Mouse (Mus musculus) T-cell, adult 2 months (primary cell): Measurements from ENCODE around the gene Rcor3.

Experiments
- DNase-seq: peaks from one replicate; pipeline ENCODE4 v3.0.0; 2022; ENCODE audit warnings: low spot score

Gene Rcor3

GRCm38 (mm10) chr1:192070618-192071051 lies 67.2 kb downstream of the Rcor3 start:
- no peak for DNase-seq

DNA sequence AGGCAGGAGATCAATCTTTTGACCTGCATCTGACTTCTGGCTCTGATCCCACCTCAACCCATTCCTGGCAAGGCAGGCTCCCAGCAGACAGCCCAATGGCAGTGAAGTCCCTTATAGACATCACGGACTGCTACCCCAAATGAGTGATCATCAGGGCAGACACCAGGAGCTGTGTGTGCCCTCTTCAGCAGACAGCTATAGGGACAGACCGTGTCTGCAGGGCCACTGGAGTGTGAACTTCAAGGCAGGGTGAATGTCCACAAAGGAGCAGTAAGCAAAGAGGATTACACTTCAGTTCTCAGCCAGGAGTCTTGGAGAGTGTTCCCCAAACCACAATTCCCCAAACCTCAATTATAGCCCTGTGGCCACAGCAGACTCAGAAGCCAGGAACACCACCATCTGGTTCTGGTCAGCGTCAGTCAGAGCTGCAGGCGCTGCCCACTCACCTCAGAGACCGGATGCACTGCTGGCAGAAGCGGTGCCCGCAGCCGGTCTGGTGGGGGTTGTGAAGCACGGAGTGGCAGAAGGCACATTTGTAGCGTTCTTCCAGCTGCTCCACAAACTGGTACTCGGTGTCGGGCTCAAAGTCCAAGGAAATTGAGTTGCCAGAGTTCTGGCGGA lies 67.8 kb downstream of the Rcor3 start:
- no peak for DNase-seq

DNA sequence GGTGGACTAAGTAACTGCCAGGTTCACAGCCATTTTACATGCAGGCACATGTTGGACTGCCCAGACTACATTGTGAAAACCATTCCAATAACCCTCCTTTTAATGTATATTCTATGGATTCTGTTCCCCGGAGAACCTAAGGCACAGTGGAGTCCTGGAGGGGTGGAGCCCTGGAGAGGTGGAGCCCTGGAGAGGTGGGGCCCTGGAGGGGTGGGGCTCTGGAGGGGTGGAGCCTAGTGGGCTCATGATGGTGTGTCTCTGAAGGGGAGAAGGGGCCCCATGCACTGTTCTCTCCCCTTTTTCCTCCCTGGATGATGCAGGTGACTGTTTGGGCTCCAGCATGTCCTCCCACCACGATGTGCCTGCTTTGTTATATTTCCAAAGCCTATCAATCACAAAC lies 69.7 kb downstream of the Rcor3 start:
- no peak for DNase-seq

DNA sequence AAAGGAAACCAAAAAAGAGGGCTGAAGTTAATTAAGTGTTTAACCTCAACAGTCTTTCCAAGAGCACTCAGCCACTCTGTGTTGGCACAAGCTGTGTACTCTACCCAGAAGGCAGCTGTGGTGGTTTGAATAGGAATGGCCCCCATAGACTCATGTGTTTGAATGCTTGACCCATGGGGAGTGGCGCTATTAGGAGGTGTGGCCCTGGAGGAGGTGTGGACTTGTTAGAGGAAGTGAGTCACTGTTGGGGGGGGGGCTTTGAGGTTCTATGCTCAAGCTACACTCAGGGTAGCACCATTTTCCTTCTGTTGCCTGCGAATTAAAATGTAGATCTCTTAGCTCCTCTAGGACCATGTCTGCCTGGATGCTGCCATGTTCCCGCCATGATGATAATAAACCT lies 70.9 kb downstream of the Rcor3 start:
- no peak for DNase-seq

- no peak for DNase-seq
Measured at GRCm38 (mm10) chr1:192063209-192063946, 74.5 kb downstream of the Rcor3 start.

DNA sequence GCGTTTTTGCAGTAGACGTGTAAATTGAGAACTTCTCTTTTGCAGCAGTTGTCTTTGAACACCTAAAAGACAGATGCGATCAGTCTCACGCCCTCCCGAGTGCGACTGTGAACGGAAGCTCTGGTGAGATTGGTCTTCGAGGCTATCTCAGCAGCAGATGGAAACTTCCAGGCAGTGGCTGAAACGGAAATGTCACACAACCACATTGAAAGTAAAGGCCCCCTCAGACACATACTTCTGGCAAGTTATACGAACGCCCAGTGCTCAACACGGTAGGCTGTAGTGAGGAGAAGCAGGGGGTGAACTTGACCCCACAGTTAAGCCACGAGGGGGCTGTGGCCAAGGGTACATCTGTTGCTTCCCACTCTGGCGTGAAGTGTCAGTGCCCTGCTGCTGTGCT lies 75.2 kb downstream of the Rcor3 start:
- DNase-seq: no peak

DNA sequence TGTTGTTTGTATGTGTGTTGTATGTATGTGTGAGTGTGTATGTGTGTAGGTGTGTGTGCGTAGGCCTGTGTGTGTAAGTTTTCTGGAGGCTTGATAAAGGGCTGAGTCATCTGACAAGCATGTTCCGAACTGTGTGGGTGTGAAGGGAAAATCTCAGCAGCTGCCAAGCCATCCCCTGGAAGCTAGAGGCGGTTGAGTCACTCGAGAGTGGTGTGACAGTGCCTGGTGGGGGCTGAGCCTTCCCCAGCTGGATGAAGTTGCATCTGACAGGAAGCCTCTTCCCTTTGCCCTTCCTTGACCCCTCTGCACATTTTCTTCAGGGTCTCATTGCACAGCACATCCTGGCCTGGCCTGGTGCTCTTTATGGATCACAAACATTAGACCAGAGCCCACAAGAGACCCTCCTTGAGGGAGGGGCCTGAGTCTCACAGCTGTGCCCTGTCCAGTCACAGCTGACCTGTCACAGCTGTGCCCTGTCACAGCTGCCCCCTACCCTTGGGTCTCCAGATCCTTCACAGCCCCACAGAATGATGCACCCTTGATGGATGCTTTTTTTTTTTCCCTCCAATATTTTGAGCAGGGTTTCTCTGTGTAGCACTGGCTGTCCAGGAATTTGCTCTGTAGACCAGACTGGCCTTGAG lies 76.1 kb downstream of the Rcor3 start:
- no peak for DNase-seq

- no peak for DNase-seq
Measured at GRCm38 (mm10) chr1:192058911-192059310, 79.0 kb downstream of the Rcor3 start.

DNA sequence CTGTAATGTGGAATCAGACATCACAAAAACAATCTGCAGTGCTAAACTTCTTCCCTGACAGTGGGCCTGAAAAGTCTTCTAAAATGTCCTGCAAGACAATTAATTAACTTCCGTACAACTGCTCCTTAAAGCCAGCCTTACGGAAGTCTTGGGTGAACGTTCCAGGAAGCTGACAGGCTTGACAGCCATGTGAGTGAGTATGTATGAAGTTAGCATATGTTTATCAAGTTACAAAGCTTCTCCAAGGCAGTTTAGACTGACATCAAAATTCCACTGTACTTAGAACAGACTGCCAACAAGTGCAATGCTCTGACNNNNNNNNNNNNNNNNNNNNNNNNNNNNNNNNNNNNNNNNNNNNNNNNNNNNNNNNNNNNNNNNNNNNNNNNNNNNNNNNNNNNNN lies 84.1 kb downstream of the Rcor3 start:
- no peak for DNase-seq

- no peak for DNase-seq
Measured at GRCm38 (mm10) chr1:192052986-192053385, 84.9 kb downstream of the Rcor3 start.

GRCm38 (mm10) chr1:192052461-192052860 lies 85.4 kb downstream of the Rcor3 start:
- no peak for DNase-seq
